12 mouse cellular contexts compared by ENCODE assay signal in the genomic region with DNA sequence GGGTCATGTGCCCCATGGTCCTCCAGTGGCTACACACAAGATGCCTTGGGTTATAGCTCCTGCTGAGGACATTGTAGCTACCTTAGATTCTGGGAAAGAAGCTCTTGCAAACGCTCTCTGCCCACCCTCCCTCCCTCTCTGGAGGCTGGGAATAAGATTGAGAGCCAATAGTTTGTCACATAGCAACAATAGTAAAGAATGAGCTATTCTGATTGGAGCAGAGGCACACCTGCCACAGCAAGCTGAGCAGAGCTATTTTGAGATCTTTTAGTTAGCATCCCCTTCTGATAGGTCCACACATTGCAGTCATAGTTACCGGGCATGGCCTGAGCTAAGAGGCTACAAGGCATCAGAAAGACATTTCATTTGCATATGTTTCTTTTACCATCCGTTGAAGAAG. TPM values are rescaled to one million over a fixed set of nuclear protein-coding genes. Genes with fewer than 3 reads are reported as not detected.
DNase-seq lines count a peak whose midpoint lies in the region; ATAC-seq lines count a peak whose summit lies in the region.
"Had no signal": no experiment of that assay in that cellular context is flagged by ENCODE, and none has a peak within 500 bp of the region (broad histone marks: within the 10 kb centered on the region; RNA-seq: fewer than 3 reads in every experiment).

No protein-coding gene starts in this region.

- H3K4me1 ChIP-seq in hindbrain, embryonic 16.5 days (ENCODE audit: control insufficient read depth, insufficient read depth, low read depth, low read length), result no peaks in the 10 kb centered on the region
- no peaks in the 10 kb centered on the region for H3K4me1 ChIP-seq in hindbrain, embryonic 14.5 days (replicated peaks; ENCODE audit: control insufficient read depth, insufficient read depth, low read length)

- no peaks in the 10 kb centered on the region for H3K9me3 ChIP-seq in hindbrain, embryonic 16.5 days (ENCODE audit: control insufficient read depth, low read length)
- no peaks in the 10 kb centered on the region for H3K9me3 ChIP-seq in hindbrain, embryonic 14.5 days (ENCODE audit: control insufficient read depth, low read length)

- no peak overlapping the region for H3K9ac ChIP-seq in hindbrain, embryonic 16.5 days (ENCODE audit: low read depth, low read length)
- H3K9ac ChIP-seq in hindbrain, embryonic 14.5 days, result no peak overlapping the region
- H3K9ac ChIP-seq: lung, embryonic 14.5 days had no signal

- no peak overlapping the region for H3K4me2 ChIP-seq in hindbrain, embryonic 16.5 days (ENCODE audit: low read length)
- no peak overlapping the region for H3K4me2 ChIP-seq in hindbrain, embryonic 14.5 days (replicated peaks)
- H3K4me2 ChIP-seq: lung, embryonic 14.5 days had no signal

- H3K4me3 ChIP-seq in hindbrain, embryonic 16.5 days (ENCODE audit: low read length), result no peak overlapping the region
- no peak overlapping the region for H3K4me3 ChIP-seq in hindbrain, embryonic 14.5 days (replicated peaks; ENCODE audit: low read length)
- H3K4me3 ChIP-seq: myocyte had no signal

- H3K27me3 ChIP-seq in hindbrain, embryonic 16.5 days (replicated peaks; ENCODE audit: control insufficient read depth, insufficient read depth, low read length), result no peaks in the 10 kb centered on the region
- H3K27me3 ChIP-seq in hindbrain, embryonic 14.5 days (ENCODE audit: control insufficient read depth, insufficient read depth, low read length), result no peaks in the 10 kb centered on the region

- DNase-seq in hindbrain, embryonic 14.5 days (ENCODE audit: low spot score), result no peak
- DNase-seq in right cerebral cortex, postnatal 4 days, result peak; percentile 5
- no peak for DNase-seq in right cerebral cortex, adult 2 months (ENCODE audit: low spot score in 2 of 2)
- peak; percentile 40 for DNase-seq in induced T-regulatory cell, adult 2 months (ENCODE audit: low read depth)
- DNase-seq in telencephalon, adult 2 months (ENCODE audit: low read depth, low spot score), result peak; percentile 54
- DNase-seq in c-Kit-positive CD71-positive TER-119-positive erythroid progenitor cells, embryonic 14.5 days (ENCODE audit: low spot score), result no peak
- no peak for DNase-seq in lung, adult 18-20 months
- DNase-seq: kidney, postnatal 14 days; lung, embryonic 14.5 days; spleen, adult 18-20 months had no signal

- H3K36me3 ChIP-seq in hindbrain, embryonic 16.5 days (ENCODE audit: control insufficient read depth, insufficient read depth, low read length), result no peaks in the 10 kb centered on the region
- no peaks in the 10 kb centered on the region for H3K36me3 ChIP-seq in hindbrain, embryonic 14.5 days (replicated peaks; ENCODE audit: control insufficient read depth, insufficient read depth)

- ATAC-seq in hindbrain, embryonic 16.5 days, result peak; percentile 80
- no peak; the same call in 1 of the 2 replicates for ATAC-seq in hindbrain, embryonic 14.5 days (ENCODE audit: low FRiP score)

- WGBS in hindbrain, embryonic 16.5 days, result 12% methylated on average over 3 of the region's 3 CpGs
- WGBS in hindbrain, embryonic 14.5 days, result 9% methylated on average over 3 of the region's 3 CpGs

- H3K27ac ChIP-seq in hindbrain, embryonic 16.5 days (ENCODE audit: low read depth, low read length), result no peak overlapping the region
- H3K27ac ChIP-seq in hindbrain, embryonic 14.5 days, result no peak overlapping the region

RNA-seq across cellular contexts. Expression of gene Ep300, which starts 8.2 kb away (rescaled TPM):
- polyA plus RNA-seq in hindbrain, embryonic 16.5 days (2015; fragmentation: Nextera tagmentation; extraction: Ambion mirVana), result 17.3 and 21.4 TPM in 2 replicates
- polyA plus RNA-seq in hindbrain, embryonic 14.5 days (2014; fragmentation: Nextera tagmentation; extraction: Ambion mirVana), result 22.7 and 24.8 TPM in 2 replicates

Comparison
In these comparisons a context has a peak if more than half of its experiments do, and no peak if none do; other contexts are left out.
1. DNase-seq: peak in right cerebral cortex, postnatal 4 days (single experiment), induced T-regulatory cell, adult 2 months (single experiment) and telencephalon, adult 2 months (single experiment); none in hindbrain, embryonic 14.5 days (single experiment), right cerebral cortex, adult 2 months (0 of 2), c-Kit-positive CD71-positive TER-119-positive erythroid progenitor cells, embryonic 14.5 days (single experiment) and lung, adult 18-20 months (0 of 2).